Mouse (Mus musculus): Measurements from ENCODE around the gene Upp2.
A peak's percentile ranks its signal among the peaks of the same experiment; 100 is the strongest.

Gene Upp2

DNA sequence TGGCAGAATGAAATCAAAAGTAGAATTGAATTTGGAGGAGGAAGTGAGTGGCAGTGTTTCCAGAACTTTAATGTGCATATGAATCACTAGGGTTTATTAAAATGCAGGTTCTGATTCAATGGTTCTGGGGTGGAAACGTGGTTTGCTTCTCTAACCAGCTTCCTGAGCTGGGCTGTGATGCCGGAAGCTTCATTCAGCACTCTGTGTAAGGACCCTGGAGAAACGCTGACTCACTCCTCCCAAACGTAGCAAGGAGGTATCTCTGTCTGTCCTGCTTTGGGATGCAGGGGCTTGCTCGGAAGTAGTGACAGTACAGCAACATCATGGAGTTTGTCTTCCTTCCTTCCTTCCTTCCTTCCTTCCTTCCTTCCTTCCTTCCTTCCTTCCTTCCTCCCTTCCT, 192.6 kb downstream of the Upp2 start:
- DNase-seq (ENCODE audit: low spot score), result no peak

DNA sequence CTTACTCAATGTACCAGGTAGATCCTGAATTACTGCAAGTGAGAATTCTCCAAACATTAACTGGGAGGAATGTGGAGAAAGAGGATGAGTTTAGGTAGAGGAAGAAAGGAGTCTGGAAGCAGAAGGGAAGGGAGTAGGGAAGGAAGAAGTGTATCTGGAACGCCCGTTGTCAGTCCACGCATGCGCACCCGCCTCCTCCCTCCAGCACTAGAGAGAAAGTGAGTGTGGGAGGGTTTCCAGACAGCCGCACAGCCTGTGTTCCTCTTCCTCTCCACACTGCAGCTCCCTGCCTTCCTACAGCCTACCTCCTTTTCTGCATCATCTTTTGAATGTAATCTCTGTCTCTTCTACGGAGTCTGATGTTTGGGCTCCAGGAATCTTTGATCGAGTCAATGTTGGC, 198.0 kb downstream of the Upp2 start:
- DNase-seq (ENCODE audit: low spot score), result no peak

DNA sequence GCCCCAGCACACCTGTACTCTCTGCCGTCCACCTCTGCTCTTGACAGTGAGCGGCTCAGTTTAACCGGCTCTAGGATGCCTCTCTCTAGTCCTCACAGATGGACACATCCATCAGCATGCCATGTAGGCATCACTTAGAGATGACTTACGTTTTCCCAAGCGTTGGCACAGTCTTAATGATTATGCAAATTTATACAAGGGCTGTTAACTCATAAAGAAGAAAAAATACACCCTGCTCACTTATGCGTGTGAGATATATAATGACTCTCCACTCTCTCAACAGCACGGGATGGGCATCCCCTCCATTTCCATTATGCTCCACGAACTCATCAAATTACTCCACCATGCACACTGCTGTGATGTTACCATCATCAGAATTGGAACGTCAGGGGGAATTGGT, 206.7 kb downstream of the Upp2 start:
- DNase-seq (ENCODE audit: low spot score), result no peak

DNA sequence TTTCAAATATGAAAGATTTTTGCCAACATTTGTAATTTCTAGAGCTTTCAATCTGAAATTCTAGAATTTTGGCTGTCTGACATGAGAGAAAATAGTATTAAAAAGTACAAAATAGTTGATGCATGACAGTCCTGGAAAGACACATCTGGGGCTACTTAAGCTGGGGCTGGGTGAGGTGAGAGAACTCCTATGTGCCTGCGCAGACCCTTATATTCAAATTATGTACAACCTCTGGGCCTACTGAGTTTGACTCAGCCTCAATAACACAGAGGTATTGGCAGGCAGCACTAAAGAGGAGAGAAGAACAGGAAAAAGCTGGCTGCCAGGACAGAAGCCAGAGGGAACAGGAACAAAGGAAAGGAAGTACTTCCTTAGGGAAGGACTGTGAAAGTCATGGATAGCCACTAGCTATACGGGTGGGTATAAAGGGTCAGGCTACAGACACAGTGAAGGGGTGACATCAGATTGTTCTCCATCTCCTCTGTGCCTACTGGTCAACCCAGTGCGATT, 211.9 kb downstream of the Upp2 start:
- DNase-seq (ENCODE audit: low spot score), result no peak

DNA sequence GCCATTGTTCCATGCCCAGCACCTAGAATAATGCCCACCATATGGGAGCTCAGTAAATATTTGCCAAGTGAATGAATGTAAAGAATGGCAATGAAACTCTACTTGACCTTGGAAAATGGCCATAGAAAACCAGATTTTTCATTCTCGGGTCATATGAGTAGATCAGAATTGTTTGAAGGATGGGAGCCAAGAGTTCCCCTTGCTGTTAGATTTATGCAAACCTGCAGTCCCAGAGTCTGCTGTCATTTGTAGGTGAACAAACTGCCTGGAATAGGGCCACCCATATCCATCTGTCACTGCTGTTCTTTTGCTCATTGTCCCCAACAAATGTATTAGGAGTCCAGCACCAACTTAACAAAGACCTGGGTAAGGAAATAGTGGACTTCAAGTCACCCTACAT, 216.4 kb downstream of the Upp2 start:
- no peak for DNase-seq (ENCODE audit: low spot score)

DNA sequence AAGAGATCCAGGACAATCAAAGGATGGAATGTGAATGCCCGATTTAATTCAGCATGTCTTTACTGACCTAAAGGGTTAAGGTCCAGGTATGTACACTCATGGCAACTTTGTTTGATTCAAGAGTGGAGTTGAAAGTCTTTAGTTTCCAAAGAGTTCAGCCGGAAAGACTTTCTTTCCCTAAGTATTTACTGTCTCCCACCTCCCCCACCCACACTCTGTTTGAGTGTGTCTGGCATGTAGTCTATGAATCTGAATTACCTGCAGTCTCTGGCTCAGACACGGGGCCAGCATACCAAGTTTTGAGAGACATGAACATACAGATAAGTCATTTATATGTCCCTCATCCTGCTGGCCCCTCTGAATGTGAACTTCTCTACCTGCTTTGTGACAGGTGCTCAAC, 219.1 kb downstream of the Upp2 start:
- no peak for DNase-seq (ENCODE audit: low spot score)

DNA sequence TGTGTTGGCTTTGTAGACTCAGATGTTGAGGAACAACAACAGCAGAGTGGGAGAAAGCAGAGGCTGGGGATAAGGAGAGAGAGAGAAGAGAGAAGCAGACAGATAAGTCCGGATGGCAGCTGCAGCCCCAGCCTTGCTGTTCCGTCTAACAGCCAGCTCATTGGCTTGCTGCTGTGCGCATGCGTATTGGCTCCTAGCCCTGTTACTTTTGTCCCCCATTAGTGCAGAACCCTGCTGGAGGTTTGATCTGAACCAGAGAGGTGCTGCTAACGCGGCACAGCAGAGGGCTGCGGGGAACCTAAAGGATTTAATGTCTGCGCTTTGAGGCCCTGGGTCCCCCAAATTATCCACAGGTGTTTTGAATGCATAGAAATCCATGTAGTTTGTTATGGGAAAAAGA, 219.6 kb downstream of the Upp2 start:
- DNase-seq (ENCODE audit: low spot score), result no peak

DNA sequence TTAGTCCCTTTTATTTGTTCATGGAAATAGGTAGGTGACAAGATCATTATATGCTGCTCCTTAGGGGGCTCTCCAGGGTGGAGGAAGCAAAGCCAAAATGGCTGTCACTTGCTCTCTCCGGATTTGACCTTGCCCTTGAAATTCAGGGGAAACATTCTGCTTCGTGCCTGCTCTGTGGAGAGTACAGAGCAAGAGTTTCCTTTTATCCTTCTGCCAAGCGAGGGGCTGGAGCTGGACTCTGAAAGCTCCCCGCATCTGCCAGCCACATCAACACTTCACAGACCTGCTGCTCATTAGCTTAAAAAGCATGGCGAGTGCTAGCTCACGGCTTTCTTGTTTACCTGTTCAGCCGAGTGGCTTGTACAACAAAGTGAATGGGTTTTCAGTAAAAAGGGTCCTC, 220.3 kb downstream of the Upp2 start:
- no peak for DNase-seq (ENCODE audit: low spot score)

DNA sequence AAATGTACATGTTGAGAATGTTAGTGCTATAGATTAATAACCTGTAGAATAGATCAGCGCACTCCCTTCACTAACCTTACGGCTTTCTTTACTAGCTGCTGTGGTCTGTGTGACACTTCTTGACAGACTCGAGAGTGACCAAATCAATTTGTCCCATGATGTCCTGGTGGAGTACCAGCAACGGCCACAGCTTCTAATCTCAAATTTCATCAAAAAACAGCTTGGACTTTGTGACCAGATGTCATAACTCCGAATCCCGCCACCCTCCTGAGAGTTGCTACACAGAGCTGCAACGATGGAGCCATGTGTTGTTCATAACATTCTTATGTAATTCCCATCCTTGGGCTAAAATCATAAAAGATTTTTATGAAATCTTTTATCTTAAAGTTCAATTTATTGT, 222.8 kb downstream of the Upp2 start:
- DNase-seq (ENCODE audit: low spot score), result no peak

DNA sequence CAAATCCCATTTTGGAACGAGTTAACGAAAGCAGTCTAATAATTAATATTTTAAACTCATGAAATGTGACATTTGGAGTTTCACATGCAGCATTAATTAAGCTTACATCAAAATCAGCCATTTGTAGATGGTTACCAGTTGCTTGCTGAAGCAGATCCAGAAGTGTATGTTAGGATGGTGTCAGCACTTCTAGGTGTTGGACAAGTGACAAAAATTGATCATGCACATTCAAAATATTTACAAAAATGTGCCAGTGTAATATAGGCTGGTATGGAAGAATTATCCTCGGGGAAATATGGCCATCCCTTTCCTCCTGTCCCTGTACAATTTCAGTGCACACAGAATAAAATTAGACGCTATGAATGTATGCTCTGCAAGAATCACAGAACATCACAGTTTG, 223.3 kb downstream of the Upp2 start:
- DNase-seq (ENCODE audit: low spot score), result no peak

DNA sequence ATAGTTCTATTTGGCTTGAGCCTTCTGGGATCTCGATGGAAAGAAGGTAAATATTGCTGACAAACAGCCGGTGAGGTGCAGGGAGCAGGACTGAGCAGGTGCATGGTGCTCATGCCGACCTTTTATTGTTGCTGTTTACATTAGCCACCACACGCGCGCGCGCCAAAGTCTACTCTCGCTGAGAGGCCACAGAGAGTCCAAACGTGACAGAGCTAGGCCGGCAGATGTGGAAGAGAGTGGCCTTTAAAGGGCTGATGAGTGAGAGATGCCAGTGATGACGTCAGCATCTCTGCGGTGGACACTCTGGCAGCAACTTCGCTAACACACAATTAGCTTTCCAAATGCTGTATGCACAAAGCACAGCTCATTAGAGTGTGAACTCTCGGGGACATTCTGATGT, 227.4 kb downstream of the Upp2 start:
- no peak for DNase-seq (ENCODE audit: low spot score)

DNA sequence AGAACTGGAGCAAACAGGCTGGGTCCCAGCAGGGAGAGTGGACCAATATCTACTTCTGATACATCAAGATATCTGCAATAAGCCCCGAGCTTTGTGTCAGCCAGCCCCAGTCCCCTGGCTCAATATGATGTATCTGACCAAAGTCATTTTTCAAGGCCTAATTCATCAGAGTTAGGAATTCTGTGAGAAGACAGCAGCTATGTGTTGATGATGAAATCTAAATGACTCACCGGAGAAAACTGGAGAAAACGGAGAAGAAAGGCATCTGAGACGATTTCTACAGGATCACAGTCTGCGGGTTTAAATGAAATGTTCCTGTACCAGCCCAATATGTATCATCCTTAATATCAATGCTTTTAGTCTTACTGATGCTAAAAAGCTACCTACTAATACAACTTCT, 228.3 kb downstream of the Upp2 start:
- no peak for DNase-seq (ENCODE audit: low spot score)

DNA sequence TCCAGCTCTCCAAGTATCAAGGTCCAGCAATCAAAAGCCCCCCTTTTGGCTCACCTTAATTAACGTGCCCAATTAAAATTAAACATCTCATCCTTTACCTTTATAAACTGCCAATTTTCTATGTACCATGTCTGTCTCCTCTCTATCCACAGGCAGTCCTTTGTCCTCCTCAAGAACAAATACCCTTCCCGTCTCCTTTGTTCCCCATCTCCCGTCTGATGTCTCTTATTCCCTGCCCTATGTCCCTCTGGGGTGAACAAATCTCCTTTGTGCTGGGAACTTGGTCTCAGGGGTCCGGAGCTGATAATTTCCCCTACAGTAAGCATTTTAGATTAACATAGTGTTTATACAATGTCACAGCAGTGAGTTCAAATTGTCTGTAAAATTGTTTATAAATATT, 230.4 kb downstream of the Upp2 start:
- no peak for DNase-seq (ENCODE audit: low spot score)

DNA sequence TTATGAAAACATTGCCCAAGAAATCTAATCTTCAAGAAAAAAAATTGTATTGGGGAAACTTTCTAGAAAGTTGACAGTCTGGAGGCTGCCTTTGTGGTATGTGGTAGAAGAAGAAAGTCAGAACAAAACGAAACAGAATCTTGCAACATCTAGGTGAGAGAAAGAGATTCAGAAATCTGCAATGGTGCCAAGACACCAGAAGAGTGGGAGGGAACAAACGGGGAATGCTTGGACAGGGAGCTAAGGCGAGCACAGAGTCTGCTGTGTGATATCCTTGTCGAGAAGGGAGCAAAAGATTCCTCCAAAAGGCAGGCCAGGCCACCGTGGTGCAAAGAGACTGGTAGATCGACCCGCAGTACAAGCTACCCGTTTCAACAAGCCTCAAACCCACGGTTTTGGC, 232.0 kb downstream of the Upp2 start:
- DNase-seq (ENCODE audit: low spot score), result no peak

DNA sequence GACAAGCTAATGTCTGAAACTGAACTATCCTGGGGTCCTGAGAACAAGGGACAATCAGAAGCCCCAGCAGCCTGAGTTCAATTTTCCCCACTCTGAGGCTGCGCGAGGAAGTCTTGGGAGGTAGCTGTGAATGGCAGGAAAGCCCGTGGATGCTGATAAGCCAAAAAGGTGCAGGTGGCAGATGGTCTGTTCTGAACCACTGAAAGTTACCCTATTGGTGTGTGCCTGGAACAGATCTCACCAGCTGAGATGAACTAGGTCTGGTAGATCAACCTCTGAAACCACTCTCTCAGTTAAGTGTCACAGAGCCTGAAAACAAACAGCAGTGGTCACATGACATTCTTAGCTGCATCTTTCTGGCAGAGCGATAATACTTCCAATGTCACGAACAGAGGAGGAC, 232.5 kb downstream of the Upp2 start:
- DNase-seq (ENCODE audit: low spot score), result no peak

DNA sequence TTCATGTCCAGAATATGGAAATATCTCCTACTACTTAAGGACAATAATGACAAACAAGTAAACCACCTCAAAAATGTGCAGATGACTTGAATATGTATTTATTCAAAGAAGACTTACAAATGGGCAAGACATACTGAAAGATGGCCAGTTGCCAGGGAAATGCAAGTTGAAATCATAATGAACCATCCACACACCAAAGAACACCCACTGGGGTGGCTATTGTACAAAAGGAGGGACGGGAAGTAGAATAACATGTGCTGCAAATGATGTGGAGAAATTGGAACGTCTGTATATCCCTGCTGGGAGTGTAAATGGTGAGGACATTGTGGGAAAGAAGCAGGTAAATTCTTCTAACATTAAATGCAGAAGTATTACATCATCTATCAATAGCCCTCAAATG, 245.8 kb downstream of the Upp2 start:
- DNase-seq (ENCODE audit: low spot score), result no peak

DNA sequence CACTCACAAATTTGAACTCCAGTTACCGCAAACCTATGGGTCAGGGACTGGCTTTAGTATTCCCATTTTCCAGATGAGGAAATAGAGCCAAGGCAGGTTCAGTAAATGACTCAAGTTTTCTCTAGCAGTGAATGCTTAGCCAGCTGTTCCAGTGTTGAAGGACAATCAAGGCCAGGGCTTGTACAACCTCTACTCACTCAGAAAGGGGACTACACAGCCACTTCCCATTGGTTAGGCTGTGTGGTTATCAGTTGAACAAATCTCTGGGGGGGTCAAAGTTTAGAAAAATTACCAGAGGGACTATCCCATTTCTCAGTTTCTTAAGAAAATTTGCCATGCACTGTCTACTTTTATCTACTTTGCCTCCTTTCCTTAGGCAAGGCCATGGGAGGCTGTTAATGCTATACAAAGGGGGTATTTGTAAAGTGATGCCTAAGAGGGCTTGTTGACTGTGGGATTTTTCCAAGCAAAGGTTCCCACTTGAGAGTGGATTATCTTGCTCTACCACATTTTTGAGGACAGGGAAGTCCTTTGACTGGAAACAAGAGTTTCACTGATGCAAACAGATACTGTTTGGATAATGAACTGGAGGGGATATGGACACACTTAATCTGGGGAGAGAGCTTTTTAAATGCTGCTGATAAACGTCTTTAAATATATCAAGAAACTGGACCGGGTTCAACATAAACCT, 262.0 kb downstream of the Upp2 start:
- DNase-seq (ENCODE audit: low spot score), result no peak

DNA sequence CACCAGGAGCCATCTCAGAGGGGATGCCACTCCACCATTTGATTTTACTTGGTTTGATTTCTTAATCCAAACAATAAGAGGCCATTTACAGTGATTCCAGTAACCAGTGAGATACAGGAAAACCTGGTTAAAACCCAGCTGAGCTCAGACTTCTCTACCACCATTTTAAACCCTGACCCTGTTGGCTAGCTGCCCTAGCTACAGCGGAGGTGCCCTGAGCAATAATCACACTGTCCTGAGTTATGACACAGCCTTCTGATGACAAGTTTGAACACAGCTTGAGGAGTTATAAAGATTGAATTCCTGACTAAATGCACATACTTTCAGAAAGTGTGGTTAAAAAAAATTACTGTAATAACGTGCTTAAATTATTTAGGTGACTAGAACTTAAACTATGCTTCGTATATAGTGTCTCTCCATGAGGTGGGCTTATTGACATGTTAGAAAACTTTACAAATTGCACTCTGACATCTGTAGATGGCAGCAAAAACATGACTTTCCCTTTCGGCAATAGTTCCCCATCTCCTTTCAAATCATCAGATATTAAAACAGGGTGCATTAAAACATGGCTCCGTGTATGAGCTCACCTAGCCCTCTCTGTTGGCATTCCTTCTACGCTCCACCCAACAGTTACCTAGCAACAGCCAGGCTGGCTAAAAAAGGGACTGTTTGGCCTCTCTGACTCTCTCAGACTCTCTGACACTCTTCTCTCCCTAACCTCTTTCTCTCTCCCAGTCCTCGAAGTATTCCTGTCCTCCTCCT, 263.1 kb downstream of the Upp2 start:
- peak; percentile 5 for DNase-seq (ENCODE audit: low spot score)

DNA sequence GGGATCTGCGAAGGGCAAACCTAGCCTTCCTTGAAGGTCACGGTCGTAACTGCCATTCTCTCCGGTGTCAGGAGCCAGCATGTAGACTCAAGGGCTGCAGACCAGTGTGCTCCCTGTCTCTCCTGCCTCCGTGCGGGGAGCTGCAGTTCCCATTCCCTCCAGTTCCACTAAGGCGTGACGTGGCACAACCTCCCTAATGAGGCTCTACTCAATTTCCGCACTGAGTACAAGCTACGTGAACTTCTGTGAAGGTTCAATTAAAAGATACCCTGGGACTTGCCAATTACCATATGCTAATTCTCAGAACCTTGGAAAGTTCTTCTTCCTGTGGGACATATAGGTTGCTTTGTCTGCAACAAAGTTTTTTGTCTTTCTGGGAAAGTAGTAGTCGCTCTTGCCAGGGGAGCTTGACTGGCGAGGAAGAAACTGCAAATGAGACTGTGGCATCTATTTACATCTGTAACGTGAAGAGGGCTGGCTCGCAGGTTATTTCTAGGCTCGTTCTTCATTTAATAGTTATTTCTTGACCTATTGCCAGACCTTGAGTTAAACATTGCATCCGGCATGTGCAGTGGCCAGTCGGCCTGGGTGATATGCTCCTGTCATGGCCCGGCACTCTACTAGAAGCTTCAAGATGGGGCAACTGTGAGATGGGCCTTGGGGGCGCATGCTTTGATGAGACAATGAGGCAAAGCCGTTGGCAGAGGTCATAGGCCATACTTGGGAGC, 265.3 kb downstream of the Upp2 start:
- DNase-seq (ENCODE audit: low spot score), result no peak

DNA sequence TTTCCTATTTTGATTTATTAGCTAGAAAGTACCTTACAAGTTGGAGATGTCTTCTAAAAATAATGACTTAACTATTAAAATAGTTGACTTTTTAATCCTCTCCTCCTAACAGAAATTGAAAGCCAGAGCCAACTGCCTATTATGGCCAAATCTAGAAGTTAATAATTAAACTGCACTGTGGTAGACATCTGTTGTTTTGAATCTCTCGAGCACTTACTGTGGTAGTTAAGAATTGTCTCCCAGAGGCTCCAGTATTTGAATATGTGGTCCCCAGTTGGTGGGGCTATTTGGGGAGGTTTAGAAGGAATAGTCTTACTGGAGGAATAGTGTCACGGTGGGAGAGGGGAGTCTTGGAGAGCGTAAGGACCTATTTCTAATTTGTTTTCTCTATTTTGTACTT, 273.9 kb downstream of the Upp2 start:
- no peak for DNase-seq (ENCODE audit: low spot score)

DNA sequence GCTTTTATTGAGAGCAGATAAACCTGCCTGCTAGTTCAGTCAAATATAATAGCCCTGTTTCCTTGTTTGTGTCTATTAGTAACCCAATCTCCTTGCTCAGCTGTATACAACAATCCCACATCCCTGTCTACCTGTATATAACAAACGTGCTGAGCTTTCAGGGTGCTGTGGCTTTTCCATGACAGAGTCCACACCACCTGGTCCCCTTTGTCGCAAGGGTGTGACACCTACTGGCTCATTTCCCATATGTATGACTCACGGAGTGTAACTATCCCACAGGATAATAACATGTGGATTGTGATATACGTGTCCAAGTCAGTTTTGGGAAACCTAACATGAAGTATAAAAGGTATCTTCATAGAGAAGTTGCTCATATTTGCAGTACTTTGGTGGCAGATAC, 275.3 kb downstream of the Upp2 start:
- no peak for DNase-seq (ENCODE audit: low spot score)
